Mouse (Mus musculus): ENCODE results near the gene Olfr572. TPM values are rescaled to one million over a fixed set of nuclear protein-coding genes. Genes with fewer than 3 reads are reported as not detected.

The Olfr572 gene
- polyA plus RNA-seq (2014; fragmentation: Illumina TruSeq; extraction: RNeasy Lipid Tissue Mini Kit (QIAGEN cat#74804); ENCODE audit: low read depth, low replicate concordance) = not detected

GRCm38 (mm10) chr7:102924109-102924508 is at the start of gene Olfr572:
TSS of gene Olfr572 (plus strand) at chr7:102924409.

GRCm38 (mm10) chr7:102876822-102877221 is 47.4 kb upstream of the Olfr572 start, which contains the start of gene Olfr568:
TSS of gene Olfr568 (plus strand) at chr7:102877122.

GRCm38 (mm10) chr7:102890782-102891181 is 33.4 kb upstream of the Olfr572 start, which contains the start of gene Olfr569:
TSS of gene Olfr569 (minus strand) at chr7:102890882.

GRCm38 (mm10) chr7:102917032-102917875 is 7.0 kb upstream of the Olfr572 start, which contains the start of gene Olfr571:
TSS of gene Olfr571 (minus strand) at chr7:102917536.

GRCm38 (mm10) chr7:102942475-102942874 is 18.3 kb downstream of the Olfr572 start, which contains the start of gene Olfr573-ps1:
TSS of gene Olfr573-ps1 (minus strand) at chr7:102942575.

GRCm38 (mm10) chr7:102948167-102948566 is 24.0 kb downstream of the Olfr572 start, which contains the start of gene Olfr574:
TSS of gene Olfr574 (plus strand) at chr7:102948467.

GRCm38 (mm10) chr7:102958593-102958992 is 34.4 kb downstream of the Olfr572 start, which contains the start of gene Olfr575:
TSS of gene Olfr575 (minus strand) at chr7:102958775.

GRCm38 (mm10) chr7:102962360-102962759 is 38.2 kb downstream of the Olfr572 start, which contains the start of gene Olfr576:
TSS of gene Olfr576 (plus strand) at chr7:102962660.

GRCm38 (mm10) chr7:102975843-102976242 is 51.6 kb downstream of the Olfr572 start, which contains the start of gene Olfr577:
TSS of gene Olfr577 (minus strand) at chr7:102975943.

Other genes starting within 250 kb of the Olfr572 start
- gene Trim68, start 237.1 kb upstream of the Olfr572 start, polyA plus RNA-seq (2014; fragmentation: Illumina TruSeq; extraction: RNeasy Lipid Tissue Mini Kit (QIAGEN cat#74804); ENCODE audit: low read depth, low replicate concordance) = 23.3 TPM
- not detected for gene Olfr557, start 228.5 kb upstream of the Olfr572 start, polyA plus RNA-seq (2014; fragmentation: Illumina TruSeq; extraction: RNeasy Lipid Tissue Mini Kit (QIAGEN cat#74804); ENCODE audit: low read depth, low replicate concordance)
- 6.0 TPM for gene Olfr558, start 222.2 kb upstream of the Olfr572 start, polyA plus RNA-seq (2014; fragmentation: Illumina TruSeq; extraction: RNeasy Lipid Tissue Mini Kit (QIAGEN cat#74804); ENCODE audit: low read depth, low replicate concordance)
- gene Olfr33, start 205.3 kb upstream of the Olfr572 start, polyA plus RNA-seq (2014; fragmentation: Illumina TruSeq; extraction: RNeasy Lipid Tissue Mini Kit (QIAGEN cat#74804); ENCODE audit: low read depth, low replicate concordance) = not detected
- gene Olfr559, start 196.9 kb upstream of the Olfr572 start, polyA plus RNA-seq (2014; fragmentation: Illumina TruSeq; extraction: RNeasy Lipid Tissue Mini Kit (QIAGEN cat#74804); ENCODE audit: low read depth, low replicate concordance) = not detected
- 0.39 TPM for gene Olfr560, start 165.0 kb upstream of the Olfr572 start, polyA plus RNA-seq (2014; fragmentation: Illumina TruSeq; extraction: RNeasy Lipid Tissue Mini Kit (QIAGEN cat#74804); ENCODE audit: low read depth, low replicate concordance)
- 3.1 TPM for gene Olfr78, start 164.9 kb upstream of the Olfr572 start, polyA plus RNA-seq (2014; fragmentation: Illumina TruSeq; extraction: RNeasy Lipid Tissue Mini Kit (QIAGEN cat#74804); ENCODE audit: low read depth, low replicate concordance)
- gene Olfr561, start 153.2 kb upstream of the Olfr572 start, polyA plus RNA-seq (2014; fragmentation: Illumina TruSeq; extraction: RNeasy Lipid Tissue Mini Kit (QIAGEN cat#74804); ENCODE audit: low read depth, low replicate concordance) = not detected
- not detected for gene Olfr564, start 120.9 kb upstream of the Olfr572 start, polyA plus RNA-seq (2014; fragmentation: Illumina TruSeq; extraction: RNeasy Lipid Tissue Mini Kit (QIAGEN cat#74804); ENCODE audit: low read depth, low replicate concordance)
- gene Olfr566, start 65.6 kb upstream of the Olfr572 start, polyA plus RNA-seq (2014; fragmentation: Illumina TruSeq; extraction: RNeasy Lipid Tissue Mini Kit (QIAGEN cat#74804); ENCODE audit: low read depth, low replicate concordance) = not detected
- gene Olfr568, start 47.3 kb upstream of the Olfr572 start, polyA plus RNA-seq (2014; fragmentation: Illumina TruSeq; extraction: RNeasy Lipid Tissue Mini Kit (QIAGEN cat#74804); ENCODE audit: low read depth, low replicate concordance) = not detected
- gene Olfr569, start 33.5 kb upstream of the Olfr572 start, polyA plus RNA-seq (2014; fragmentation: Illumina TruSeq; extraction: RNeasy Lipid Tissue Mini Kit (QIAGEN cat#74804); ENCODE audit: low read depth, low replicate concordance) = not detected
- gene Olfr570, start 29.8 kb upstream of the Olfr572 start, polyA plus RNA-seq (2014; fragmentation: Illumina TruSeq; extraction: RNeasy Lipid Tissue Mini Kit (QIAGEN cat#74804); ENCODE audit: low read depth, low replicate concordance) = not detected
- gene Olfr571, start 6.9 kb upstream of the Olfr572 start, polyA plus RNA-seq (2014; fragmentation: Illumina TruSeq; extraction: RNeasy Lipid Tissue Mini Kit (QIAGEN cat#74804); ENCODE audit: low read depth, low replicate concordance) = not detected
- gene Olfr573-ps1, start 18.2 kb downstream of the Olfr572 start, polyA plus RNA-seq (2014; fragmentation: Illumina TruSeq; extraction: RNeasy Lipid Tissue Mini Kit (QIAGEN cat#74804); ENCODE audit: low read depth, low replicate concordance) = not detected
- gene Olfr574, start 24.1 kb downstream of the Olfr572 start, polyA plus RNA-seq (2014; fragmentation: Illumina TruSeq; extraction: RNeasy Lipid Tissue Mini Kit (QIAGEN cat#74804); ENCODE audit: low read depth, low replicate concordance) = not detected
- not detected for gene Olfr575, start 34.4 kb downstream of the Olfr572 start, polyA plus RNA-seq (2014; fragmentation: Illumina TruSeq; extraction: RNeasy Lipid Tissue Mini Kit (QIAGEN cat#74804); ENCODE audit: low read depth, low replicate concordance)
- not detected for gene Olfr576, start 38.3 kb downstream of the Olfr572 start, polyA plus RNA-seq (2014; fragmentation: Illumina TruSeq; extraction: RNeasy Lipid Tissue Mini Kit (QIAGEN cat#74804); ENCODE audit: low read depth, low replicate concordance)
- gene Olfr577, start 51.5 kb downstream of the Olfr572 start, polyA plus RNA-seq (2014; fragmentation: Illumina TruSeq; extraction: RNeasy Lipid Tissue Mini Kit (QIAGEN cat#74804); ENCODE audit: low read depth, low replicate concordance) = not detected
- gene Olfr578, start 64.9 kb downstream of the Olfr572 start, polyA plus RNA-seq (2014; fragmentation: Illumina TruSeq; extraction: RNeasy Lipid Tissue Mini Kit (QIAGEN cat#74804); ENCODE audit: low read depth, low replicate concordance) = not detected
- not detected for gene Olfr582, start 113.6 kb downstream of the Olfr572 start, polyA plus RNA-seq (2014; fragmentation: Illumina TruSeq; extraction: RNeasy Lipid Tissue Mini Kit (QIAGEN cat#74804); ENCODE audit: low read depth, low replicate concordance)
- not detected for gene Olfr583, start 126.9 kb downstream of the Olfr572 start, polyA plus RNA-seq (2014; fragmentation: Illumina TruSeq; extraction: RNeasy Lipid Tissue Mini Kit (QIAGEN cat#74804); ENCODE audit: low read depth, low replicate concordance)
- gene Olfr584, start 157.5 kb downstream of the Olfr572 start, polyA plus RNA-seq (2014; fragmentation: Illumina TruSeq; extraction: RNeasy Lipid Tissue Mini Kit (QIAGEN cat#74804); ENCODE audit: low read depth, low replicate concordance) = not detected
- gene Olfr585, start 173.3 kb downstream of the Olfr572 start, polyA plus RNA-seq (2014; fragmentation: Illumina TruSeq; extraction: RNeasy Lipid Tissue Mini Kit (QIAGEN cat#74804); ENCODE audit: low read depth, low replicate concordance) = not detected
- gene Olfr586, start 201.2 kb downstream of the Olfr572 start, polyA plus RNA-seq (2014; fragmentation: Illumina TruSeq; extraction: RNeasy Lipid Tissue Mini Kit (QIAGEN cat#74804); ENCODE audit: low read depth, low replicate concordance) = not detected
- gene Olfr588-ps1, start 216.5 kb downstream of the Olfr572 start, polyA plus RNA-seq (2014; fragmentation: Illumina TruSeq; extraction: RNeasy Lipid Tissue Mini Kit (QIAGEN cat#74804); ENCODE audit: low read depth, low replicate concordance) = not detected
- not detected for gene Olfr589, start 231.9 kb downstream of the Olfr572 start, polyA plus RNA-seq (2014; fragmentation: Illumina TruSeq; extraction: RNeasy Lipid Tissue Mini Kit (QIAGEN cat#74804); ENCODE audit: low read depth, low replicate concordance)

Measured in heart, adult 10 weeks (tissue).